Mouse (Mus musculus) heart, adult 2 months (tissue): ENCODE measurements at regions not wholly inside any gene's neighbourhood (a gene's known extent, or its start where the extent isn't known, plus 50 kb on each side); places are given as distances from the start of the nearest gene placed in this dataset.

ENCODE experiments used
- CTCF ChIP-seq: fragments of 200-600 bp; IDR thresholded peaks from 2 replicates; pipeline ENCODE4 v1.8.1; 2022; ENCODE audit warnings: antibody characterized with exemption, mild to moderate bottlenecking, moderate library complexity
- EP300 ChIP-seq: fragments of 200-500 bp; IDR thresholded peaks from 2 replicates; pipeline ENCODE4 v1.6.1; 2011; ENCODE audit warnings: low read depth, low read length, control low read depth; ENCODE audit not compliant: insufficient read depth
- POLR2A ChIP-seq: fragments of 200-500 bp; IDR thresholded peaks from 2 replicates; pipeline ENCODE4 v1.6.1; 2011; ENCODE audit warnings: mild to moderate bottlenecking, low read depth, low read length, control low read depth; ENCODE audit not compliant: insufficient read depth

DNA sequence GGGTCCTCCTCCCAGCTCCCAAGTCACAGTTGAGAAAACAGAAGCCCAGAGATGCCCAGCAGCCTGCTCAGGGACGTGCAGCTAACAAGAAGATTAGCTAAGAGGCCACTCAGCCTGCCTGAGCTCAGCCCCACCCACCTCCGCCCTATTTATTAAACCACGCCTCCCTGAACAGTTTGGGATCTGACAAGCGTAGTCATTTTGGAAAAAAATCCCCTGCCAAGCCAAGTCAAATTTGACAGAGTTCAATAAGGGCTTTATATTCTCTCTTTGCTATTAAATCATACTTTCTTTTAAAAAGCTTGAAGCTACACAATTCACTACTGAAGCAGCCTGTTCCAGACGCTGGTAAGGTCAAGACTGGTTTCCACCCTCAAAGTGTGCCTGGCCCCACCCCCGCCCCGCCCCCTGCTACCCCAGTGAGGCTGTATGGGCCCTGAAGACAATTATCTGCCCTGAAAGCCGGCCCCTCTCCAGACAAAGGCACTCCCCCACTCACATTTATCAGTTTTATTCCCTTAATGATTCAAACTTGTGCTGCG, 61.9 kb upstream of the Zmiz1 start:
- TF ChIP-seq CTCF (no peak), POLR2A (0 out of 2 replicates have a peak, but pooled peaks have one; percentile 22), EP300 (no peak)
